Mouse (Mus musculus): ENCODE measurements around the gene Bcl7b. TPM values are rescaled to one million over a fixed set of nuclear protein-coding genes. Genes with fewer than 3 reads are reported as not detected.

Gene Bcl7b
- polyA plus RNA-seq, 2 experiments: 20.6 to 46.2 TPM

GRCm38 (mm10) chr5:135230186-135230585, 62.1 kb downstream of the Bcl7b start:
- WGBS: 91% methylated on average over 4 of the region's 4 CpGs
- no peak overlapping the region for H3K4me2 ChIP-seq (replicated peaks; ENCODE audit: low read depth, low read length, severe bottlenecking)
- no peaks in the 10 kb centered on the region for H3K27me3 ChIP-seq (ENCODE audit: control insufficient read depth, insufficient read depth, low read length)
- no peak for DNase-seq (ENCODE audit: low spot score)
- ATAC-seq (ENCODE audit: low FRiP score, low read depth): no peak
- peaks cover 90% of the 10 kb centered on the region for H3K36me3 ChIP-seq (ENCODE audit: control insufficient read depth, insufficient read depth, low read length)
- no peak overlapping the region for H3K9ac ChIP-seq (ENCODE audit: low read depth, low read length, severe bottlenecking)
- H3K27ac ChIP-seq (replicated peaks; ENCODE audit: low read depth, low read length): no peak overlapping the region
- TF ChIP-seq POLR2A (IDR thresholded peaks at IDR 0.05; ENCODE audit: borderline replicate concordance, extremely low read depth, insufficient read depth, insufficient read length): no peak
- H3K4me3 ChIP-seq (replicated peaks; ENCODE audit: low read length): no peak overlapping the region
- no peaks in the 10 kb centered on the region for H3K4me1 ChIP-seq (ENCODE audit: control insufficient read depth, insufficient read depth, low read length)
- no peaks in the 10 kb centered on the region for H3K9me3 ChIP-seq (ENCODE audit: control insufficient read depth, low read length)

Small RNA genes within 50 kb of the gene (microRNA-seq; reads per million reads assigned to microRNA genes)
- not detected for gene Gm25315

Other genes with a start within 250 kb of the Bcl7b start
- gene Mettl27, start 235.9 kb upstream of the Bcl7b start, polyA plus RNA-seq (2012; rRNA removed): 14.8 and 14.9 TPM in 2 replicates
- gene Mettl27, start 235.9 kb upstream of the Bcl7b start, polyA plus RNA-seq (2014; fragmentation: Nextera tagmentation; extraction: Ambion mirVana): 18.9 and 21.3 TPM in 2 replicates
- 48.4 and 50.0 TPM in 2 replicates for gene Cldn4, start 221.3 kb upstream of the Bcl7b start, polyA plus RNA-seq (2012; rRNA removed)
- gene Cldn4, start 221.3 kb upstream of the Bcl7b start, polyA plus RNA-seq (2014; fragmentation: Nextera tagmentation; extraction: Ambion mirVana): 49.3 and 61.5 TPM in 2 replicates
- gene Cldn3, start 182.1 kb upstream of the Bcl7b start, polyA plus RNA-seq (2012; rRNA removed): 7.2 and 8.8 TPM in 2 replicates
- 14.7 and 18.3 TPM in 2 replicates for gene Cldn3, start 182.1 kb upstream of the Bcl7b start, polyA plus RNA-seq (2014; fragmentation: Nextera tagmentation; extraction: Ambion mirVana)
- 83.2 and 94.3 TPM in 2 replicates for gene Abhd11, start 159.1 kb upstream of the Bcl7b start, polyA plus RNA-seq (2012; rRNA removed)
- gene Abhd11, start 159.1 kb upstream of the Bcl7b start, polyA plus RNA-seq (2014; fragmentation: Nextera tagmentation; extraction: Ambion mirVana): 64.7 and 67.4 TPM in 2 replicates
- gene Stx1a, start 144.8 kb upstream of the Bcl7b start, polyA plus RNA-seq (2012; rRNA removed): 39.2 and 45.5 TPM in 2 replicates
- gene Stx1a, start 144.8 kb upstream of the Bcl7b start, polyA plus RNA-seq (2014; fragmentation: Nextera tagmentation; extraction: Ambion mirVana): 11.4 and 13.0 TPM in 2 replicates
- gene Dnajc30, start 104.1 kb upstream of the Bcl7b start, polyA plus RNA-seq (2012; rRNA removed): 29.1 and 31.3 TPM in 2 replicates
- gene Dnajc30, start 104.1 kb upstream of the Bcl7b start, polyA plus RNA-seq (2014; fragmentation: Nextera tagmentation; extraction: Ambion mirVana): 32.6 and 39.2 TPM in 2 replicates
- gene Bud23, start 103.3 kb upstream of the Bcl7b start, polyA plus RNA-seq (2012; rRNA removed): 107 and 121 TPM in 2 replicates
- gene Bud23, start 103.3 kb upstream of the Bcl7b start, polyA plus RNA-seq (2014; fragmentation: Nextera tagmentation; extraction: Ambion mirVana): 101 and 108 TPM in 2 replicates
- 24.5 and 32.0 TPM in 2 replicates for gene Vps37d, start 90.0 kb upstream of the Bcl7b start, polyA plus RNA-seq (2012; rRNA removed)
- 10.7 and 12.3 TPM in 2 replicates for gene Vps37d, start 90.0 kb upstream of the Bcl7b start, polyA plus RNA-seq (2014; fragmentation: Nextera tagmentation; extraction: Ambion mirVana)
- gene Mlxipl, start 78.4 kb upstream of the Bcl7b start, polyA plus RNA-seq (2012; rRNA removed): 3.3 and 5.3 TPM in 2 replicates
- 0.54 and 1.6 TPM in 2 replicates for gene Mlxipl, start 78.4 kb upstream of the Bcl7b start, polyA plus RNA-seq (2014; fragmentation: Nextera tagmentation; extraction: Ambion mirVana)
- 23.2 and 25.7 TPM in 2 replicates for gene Tbl2, start 18.6 kb upstream of the Bcl7b start, polyA plus RNA-seq (2012; rRNA removed)
- gene Tbl2, start 18.6 kb upstream of the Bcl7b start, polyA plus RNA-seq (2014; fragmentation: Nextera tagmentation; extraction: Ambion mirVana): 29.8 and 32.1 TPM in 2 replicates
- gene Baz1b, start 19.0 kb downstream of the Bcl7b start, polyA plus RNA-seq (2012; rRNA removed): 72.7 and 73.0 TPM in 2 replicates
- gene Baz1b, start 19.0 kb downstream of the Bcl7b start, polyA plus RNA-seq (2014; fragmentation: Nextera tagmentation; extraction: Ambion mirVana): 52.3 and 58.8 TPM in 2 replicates
- gene Fzd9, start 82.9 kb downstream of the Bcl7b start, polyA plus RNA-seq (2012; rRNA removed): 31.2 and 50.0 TPM in 2 replicates
- 19.4 and 23.1 TPM in 2 replicates for gene Fzd9, start 82.9 kb downstream of the Bcl7b start, polyA plus RNA-seq (2014; fragmentation: Nextera tagmentation; extraction: Ambion mirVana)
- 0.06 and 0.32 TPM in 2 replicates for gene Fkbp6, start 181.8 kb downstream of the Bcl7b start, polyA plus RNA-seq (2012; rRNA removed)
- not detected in 2 replicates for gene Fkbp6, start 181.8 kb downstream of the Bcl7b start, polyA plus RNA-seq (2014; fragmentation: Nextera tagmentation; extraction: Ambion mirVana)
- gene Trim50, start 185.0 kb downstream of the Bcl7b start, polyA plus RNA-seq (2012; rRNA removed): not detected in 2 replicates
- not detected in 2 replicates for gene Trim50, start 185.0 kb downstream of the Bcl7b start, polyA plus RNA-seq (2014; fragmentation: Nextera tagmentation; extraction: Ambion mirVana)
- gene Nsun5, start 201.7 kb downstream of the Bcl7b start, polyA plus RNA-seq (2012; rRNA removed): 52.1 and 65.4 TPM in 2 replicates
- gene Nsun5, start 201.7 kb downstream of the Bcl7b start, polyA plus RNA-seq (2014; fragmentation: Nextera tagmentation; extraction: Ambion mirVana): 26.2 and 29.1 TPM in 2 replicates
- 38.1 and 53.0 TPM in 2 replicates for gene Pom121, start 226.3 kb downstream of the Bcl7b start, polyA plus RNA-seq (2012; rRNA removed)
- 15.3 and 18.3 TPM in 2 replicates for gene Pom121, start 226.3 kb downstream of the Bcl7b start, polyA plus RNA-seq (2014; fragmentation: Nextera tagmentation; extraction: Ambion mirVana)

Measured in limb, embryonic 14.5 days (tissue).